Mouse (Mus musculus) MEL (cell line): ENCODE measurements at regions not wholly inside any gene's neighbourhood (a gene's known extent, or its start where the extent isn't known, plus 50 kb on each side); places are given as distances from the start of the nearest gene placed in this dataset.

ENCODE experiments used
- DNase-seq: peaks from one replicate; pipeline ENCODE4 v3.0.0; 2011; ENCODE audit warnings: low read depth, low spot score
- H3K27ac ChIP-seq: 2 replicates; pipeline ENCODE4 v1.5.1; 2012; ENCODE audit warnings: low read depth, mild to moderate bottlenecking, control low read depth, low read length, moderate library complexity; ENCODE audit not compliant: control insufficient read depth
- H3K27me3 ChIP-seq, 2 experiments: fragments of 150-350 bp in 1 of 2; sonication (generic) in 1 of 2; 2 replicates each; pipeline ENCODE4 v1.6.1; 2012; ENCODE audit warnings: low read length in 2 of 2, mild to moderate bottlenecking in 2 of 2, improper control_type of control experiment in 1 of 2, moderate library complexity in 1 of 2; ENCODE audit not compliant: insufficient read depth in 2 of 2, control insufficient read depth in 1 of 2
- H3K36me3 ChIP-seq, 2 experiments: 2 replicates each; pipeline ENCODE4 v1.6.1; 2012 to 2014; ENCODE audit warnings: low read length in 2 of 2, improper control_type of control experiment in 1 of 2, inconsistent platforms in 1 of 2, mild to moderate bottlenecking in 1 of 2; ENCODE audit not compliant: insufficient read depth in 2 of 2, control insufficient read depth in 1 of 2
- H3K4me1 ChIP-seq, 2 experiments: fragments of 150-350 bp in 1 of 2; sonication (generic) in 1 of 2; 2 replicates each; pipeline ENCODE4 v1.6.1; 2012; ENCODE audit warnings: low read length in 2 of 2, improper control_type of control experiment in 1 of 2, mild to moderate bottlenecking in 1 of 2; ENCODE audit not compliant: insufficient read depth in 2 of 2, control insufficient read depth in 1 of 2
- H3K4me3 ChIP-seq, 2 experiments: fragments of 150-350 bp in 1 of 2; sonication (generic) in 1 of 2; 2 replicates each; pipeline ENCODE4 v1.5.1; 2012; ENCODE audit warnings: low read depth in 2 of 2, low read length in 2 of 2, mild to moderate bottlenecking in 2 of 2, moderate library complexity in 2 of 2, control low read depth in 1 of 2, improper control_type of control experiment in 1 of 2; ENCODE audit not compliant: control insufficient read depth in 1 of 2, insufficient read depth in 1 of 2
- H3K79me2 ChIP-seq: 2 replicates; pipeline ENCODE4 v1.6.1; 2012; ENCODE audit warnings: mild to moderate bottlenecking, low read length, moderate library complexity; ENCODE audit not compliant: control insufficient read depth, poor library complexity, insufficient read depth
- H3K9ac ChIP-seq: 2 replicates; pipeline ENCODE4 v1.6.1; 2012; ENCODE audit warnings: low read depth, mild to moderate bottlenecking, control low read depth, low read length, moderate library complexity; ENCODE audit not compliant: control insufficient read depth, poor library complexity, severe bottlenecking
- H3K9me3 ChIP-seq: fragments of 150-350 bp; sonication (generic); replicated peaks from 2 replicates; pipeline ENCODE4 v1.6.1; 2012; ENCODE audit warnings: mild to moderate bottlenecking, low read length, improper control_type of control experiment, moderate library complexity; ENCODE audit not compliant: insufficient read depth
- CHD1 ChIP-seq: IDR thresholded peaks from 2 replicates; pipeline ENCODE4 v1.6.1; 2012; ENCODE audit warnings: low read depth, mild to moderate bottlenecking, inconsistent platforms, low read length, improper control_type of control experiment
- CTCF ChIP-seq, 3 experiments: IDR thresholded peaks in 2 of 3; conservative IDR thresholded peaks in 1 of 3; 2 replicates each; pipeline ENCODE4 v1.5.1; 2011 to 2012; ENCODE audit warnings: low read length in 3 of 3, low read depth in 2 of 3, mild to moderate bottlenecking in 2 of 3, improper control_type of control experiment in 1 of 3, inconsistent platforms in 1 of 3, mixed read lengths in 1 of 3, moderate library complexity in 1 of 3; ENCODE audit not compliant: control insufficient read depth in 1 of 3, insufficient read depth in 1 of 3, poor library complexity in 1 of 3, severe bottlenecking in 1 of 3
- EP300 ChIP-seq, 2 experiments: IDR thresholded peaks; 2 replicates each; pipeline ENCODE4 v1.6.1; 2011; ENCODE audit warnings: improper control_type of control experiment in 2 of 2, low read length in 2 of 2, low read depth in 1 of 2, mild to moderate bottlenecking in 1 of 2
- GABPA ChIP-seq: IDR thresholded peaks from 2 replicates; pipeline ENCODE4 v1.6.1; 2012; ENCODE audit warnings: low read depth, mild to moderate bottlenecking, inconsistent platforms, low read length, improper control_type of control experiment, moderate library complexity
- HCFC1 ChIP-seq: IDR thresholded peaks from 2 replicates; pipeline ENCODE4 v1.6.1; 2012; ENCODE audit warnings: low read depth, mild to moderate bottlenecking, inconsistent platforms, low read length, improper control_type of control experiment, moderate library complexity
- JUND ChIP-seq: IDR thresholded peaks from 2 replicates; pipeline ENCODE4 v1.6.1; 2011; ENCODE audit warnings: low read depth, mild to moderate bottlenecking, improper control_type of control experiment, low read length
- MAFK ChIP-seq: IDR thresholded peaks from 2 replicates; pipeline ENCODE4 v1.6.1; 2011; ENCODE audit warnings: low read depth, mild to moderate bottlenecking, low read length, improper control_type of control experiment, borderline replicate concordance
- MAZ ChIP-seq: IDR thresholded peaks from 2 replicates; pipeline ENCODE4 v1.6.1; 2012; ENCODE audit warnings: low read depth, mild to moderate bottlenecking, inconsistent platforms, low read length, improper control_type of control experiment
- MYB ChIP-seq: IDR thresholded peaks from 2 replicates; pipeline ENCODE4 v1.6.1; 2011; ENCODE audit warnings: mild to moderate bottlenecking, low read depth, low read length, improper control_type of control experiment
- NELFE ChIP-seq: IDR thresholded peaks from 2 replicates; pipeline ENCODE4 v1.6.1; 2011; ENCODE audit warnings: low read depth, low read length, improper control_type of control experiment
- POLR2A ChIP-seq, 2 experiments: IDR thresholded peaks; 2 replicates each; pipeline ENCODE4 v1.6.1; 2011 to 2012; ENCODE audit warnings: low read length in 2 of 2, mild to moderate bottlenecking in 2 of 2, control low read depth in 1 of 2, improper control_type of control experiment in 1 of 2, low read depth in 1 of 2, moderate library complexity in 1 of 2; ENCODE audit not compliant: control insufficient read depth in 1 of 2, insufficient read depth in 1 of 2, poor library complexity in 1 of 2
- POLR2AphosphoS2 ChIP-seq: IDR thresholded peaks from 2 replicates; pipeline ENCODE4 v1.6.1; 2011; ENCODE audit warnings: low read length, improper control_type of control experiment
- RAD21 ChIP-seq: IDR thresholded peaks from 2 replicates; pipeline ENCODE4 v1.6.1; 2011; ENCODE audit warnings: mild to moderate bottlenecking, low read depth, low read length, improper control_type of control experiment
- SIN3A ChIP-seq: IDR thresholded peaks from 2 replicates; pipeline ENCODE4 v1.6.1; 2012; ENCODE audit warnings: low read length, improper control_type of control experiment, inconsistent platforms
- SMC3 ChIP-seq: IDR thresholded peaks from 2 replicates; pipeline ENCODE4 v1.6.1; 2011; ENCODE audit warnings: low read depth, low read length, improper control_type of control experiment
- TAL1 ChIP-seq: IDR thresholded peaks from 2 replicates; pipeline ENCODE4 v1.6.1; 2012; ENCODE audit warnings: mild to moderate bottlenecking, inconsistent platforms, low read length, moderate library complexity, mixed read lengths
- USF2 ChIP-seq, 2 experiments: IDR thresholded peaks; 2 replicates each; pipeline ENCODE4 v1.6.1; 2011 to 2012; ENCODE audit warnings: improper control_type of control experiment in 2 of 2, low read length in 2 of 2, borderline replicate concordance in 1 of 2, inconsistent platforms in 1 of 2, low read depth in 1 of 2, mild to moderate bottlenecking in 1 of 2; ENCODE audit not compliant: insufficient read depth in 1 of 2
- ZNF384 ChIP-seq: IDR thresholded peaks from 2 replicates; pipeline ENCODE4 v1.6.1; 2012; ENCODE audit warnings: low read depth, mild to moderate bottlenecking, inconsistent platforms, low read length, improper control_type of control experiment

DNA sequence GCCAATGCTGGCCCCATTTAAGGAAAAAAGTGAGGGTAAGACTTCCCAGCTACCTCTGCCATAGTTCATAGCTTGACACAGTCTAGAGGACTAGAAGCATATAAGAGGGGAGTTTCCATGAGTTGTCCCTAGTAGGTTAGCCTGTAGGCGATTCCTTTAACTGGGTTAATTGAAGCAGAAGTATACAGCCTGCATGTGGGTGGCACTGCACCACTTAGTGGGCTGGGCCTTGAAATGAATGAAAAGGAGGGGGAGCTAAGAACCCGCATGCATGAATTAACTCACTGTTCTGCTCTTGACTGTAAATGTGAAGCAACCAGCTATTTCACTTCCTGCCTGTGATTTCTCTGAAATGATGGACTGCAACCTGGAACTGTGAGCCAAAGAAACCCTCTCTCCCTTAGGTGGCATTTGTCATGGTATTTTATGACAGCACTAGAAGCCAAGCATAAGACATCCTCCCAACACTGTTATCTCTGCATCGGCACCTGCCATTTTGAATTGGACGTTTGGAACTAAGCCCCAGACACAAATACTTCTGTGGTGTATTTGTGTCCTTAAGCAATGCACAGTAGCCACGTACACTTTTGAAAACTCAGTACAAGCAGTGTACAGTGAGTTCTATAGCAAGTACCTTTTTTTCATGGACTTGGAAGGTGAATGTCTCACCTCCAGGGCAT, 64.5 kb upstream of the Xylt1 start:
- Histone ChIP-seq H3K27ac (no peak overlapping the region), H3K9ac (no peak overlapping the region), H3K79me2 (no peaks in the 10 kb centered on the region), H3K4me3 (no peak overlapping the region), H3K36me3 (no peaks in the 10 kb centered on the region), H3K27me3 (no peaks in the 10 kb centered on the region), H3K4me1 (no peaks in the 10 kb centered on the region), H3K9me3 (no peaks in the 10 kb centered on the region)
- no peak for DNase-seq
- TF ChIP-seq GABPA: no peak
- TF ChIP-seq MYB: no peak
- no peak for TF ChIP-seq USF2 (IDR thresholded peaks at IDR 0.05; ENCODE audit: borderline replicate concordance in 1 of 2, insufficient read depth in 1 of 2, low read depth in 1 of 2, low read length in 2 of 2)
- no peak for TF ChIP-seq ZNF384
- no peak for TF ChIP-seq TAL1
- no peak for TF ChIP-seq POLR2AphosphoS2
- no peak for TF ChIP-seq RAD21
- no peak for TF ChIP-seq SIN3A

DNA sequence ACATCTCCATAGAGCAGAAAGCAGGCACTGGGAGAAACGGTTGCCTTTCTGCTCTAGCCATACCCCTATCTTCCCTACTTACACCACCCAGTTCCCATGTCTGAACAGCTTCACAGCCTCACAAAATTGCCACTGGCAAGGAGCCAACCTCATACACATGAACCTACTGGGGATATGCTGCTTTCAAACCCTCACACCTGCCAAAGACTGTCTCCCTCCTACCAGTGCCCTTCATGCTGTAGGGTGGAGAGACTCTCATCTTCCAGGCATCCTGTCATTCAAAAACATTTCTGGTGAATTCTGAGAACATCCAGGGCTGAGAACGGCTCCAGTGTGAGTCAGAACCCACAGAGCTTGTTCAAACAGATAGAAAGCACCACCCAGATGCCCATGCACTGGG, 63.4 kb upstream of the Xylt1 start:
- H3K9me3 ChIP-seq: no peaks in the 10 kb centered on the region
- TF ChIP-seq EP300 (IDR thresholded peaks at IDR 0.05; ENCODE audit: low read depth in 1 of 2, low read length in 2 of 2): no peak
- TF ChIP-seq POLR2A (IDR thresholded peaks at IDR 0.05; ENCODE audit: control insufficient read depth in 1 of 2, insufficient read depth in 1 of 2, low read depth in 1 of 2, low read length in 2 of 2, poor library complexity in 1 of 2): no peak
- TF ChIP-seq MAFK: no peak
- TF ChIP-seq ZNF384: no peak
- TF ChIP-seq CHD1: no peak
- no peak for TF ChIP-seq CTCF (IDR thresholded peaks at IDR 0.05 in 2 of 3, conservative IDR thresholded peaks at IDR 0.05 in 1 of 3; ENCODE audit: control insufficient read depth in 1 of 3, insufficient read depth in 1 of 3, low read depth in 2 of 3, low read length in 3 of 3, poor library complexity in 1 of 3, severe bottlenecking in 1 of 3)
- no peak for TF ChIP-seq JUND
- no peak for TF ChIP-seq POLR2AphosphoS2
- no peak for TF ChIP-seq NELFE
- no peak for TF ChIP-seq MAZ
- TF ChIP-seq SMC3: no peak
- no peak for TF ChIP-seq GABPA
- no peak for TF ChIP-seq HCFC1
- TF ChIP-seq, all 39 proteins: peak for 0
- Histone ChIP-seq H3K27me3 (no peaks in the 10 kb centered on the region), H3K9ac (no peak overlapping the region), H3K4me1 (no peaks in the 10 kb centered on the region), H3K4me3 (no peak overlapping the region), H3K36me3 (no peaks in the 10 kb centered on the region), H3K27ac (no peak overlapping the region), H3K79me2 (no peaks in the 10 kb centered on the region)
- DNase-seq: no peak
